Mouse (Mus musculus) liver, postnatal 0 days (tissue): ENCODE results near the gene Rtraf.
"Not testable (repeated sequence)": the region's sequence is repeated elsewhere in the genome, so short reads cannot be mapped to it uniquely, and the experiment has no call there.

Experiments
- CTCF ChIP-seq: sonication (generic); IDR thresholded peaks from 2 replicates; pipeline ENCODE4 v1.5.1; 2016; ENCODE audit warnings: antibody characterized with exemption, low read depth
- EP300 ChIP-seq: IDR thresholded peaks from 2 replicates; pipeline ENCODE4 v1.6.1; 2016; ENCODE audit warnings: antibody characterized with exemption, low read depth, mild to moderate bottlenecking

- not testable (repeated sequence) for TF ChIP-seq EP300, CTCF
Measured at GRCm38 (mm10) chr14:19865121-19865520, 41.5 kb upstream of the Rtraf start.
